Mouse (Mus musculus): ENCODE results near the gene Bmp7.
A peak's percentile ranks its signal among the peaks of the same experiment; 100 is the strongest.

Bmp7 gene

DNA sequence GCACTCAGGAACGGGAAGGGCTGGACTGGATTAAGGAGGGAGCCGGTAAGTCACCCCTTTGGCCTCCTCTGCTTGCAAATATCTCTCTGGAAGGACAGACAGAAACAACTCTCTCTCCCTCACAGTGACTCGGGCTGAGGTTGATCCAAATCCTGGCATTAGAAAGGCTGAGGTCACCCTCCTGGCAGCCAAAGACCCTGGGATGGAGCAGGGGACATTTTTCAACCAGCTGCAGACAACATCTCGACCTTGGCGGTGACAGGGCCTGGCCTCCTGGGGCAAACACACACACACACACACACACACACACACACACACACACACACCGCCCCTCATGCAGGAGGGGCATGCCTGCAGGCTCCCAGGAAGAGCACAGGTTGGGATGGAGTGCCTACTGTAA, 29.0 kb downstream of the Bmp7 start:
- no peak for DNase-seq (ENCODE audit: low spot score in 2 of 2)

DNA sequence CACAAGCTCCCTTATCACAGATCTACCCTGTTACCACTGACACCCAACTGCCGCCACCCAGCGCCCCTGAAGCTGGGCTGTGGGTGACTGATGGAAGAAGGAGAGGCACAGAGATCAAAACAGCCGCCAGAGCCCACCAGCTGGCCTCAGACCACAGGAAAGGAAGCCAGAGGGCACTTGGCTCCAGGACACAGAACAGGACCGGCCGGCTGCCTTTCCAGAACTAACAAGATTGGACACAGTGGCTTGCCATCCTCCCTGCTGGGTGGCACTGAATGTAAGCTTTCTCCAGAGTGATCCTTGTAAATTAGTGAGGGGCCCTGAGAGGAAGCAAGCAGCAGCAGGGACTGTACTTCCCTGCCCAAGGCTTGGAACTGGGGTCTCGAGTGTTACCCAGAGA, 30.7 kb downstream of the Bmp7 start:
- DNase-seq (ENCODE audit: low spot score in 2 of 2), result no peak

DNA sequence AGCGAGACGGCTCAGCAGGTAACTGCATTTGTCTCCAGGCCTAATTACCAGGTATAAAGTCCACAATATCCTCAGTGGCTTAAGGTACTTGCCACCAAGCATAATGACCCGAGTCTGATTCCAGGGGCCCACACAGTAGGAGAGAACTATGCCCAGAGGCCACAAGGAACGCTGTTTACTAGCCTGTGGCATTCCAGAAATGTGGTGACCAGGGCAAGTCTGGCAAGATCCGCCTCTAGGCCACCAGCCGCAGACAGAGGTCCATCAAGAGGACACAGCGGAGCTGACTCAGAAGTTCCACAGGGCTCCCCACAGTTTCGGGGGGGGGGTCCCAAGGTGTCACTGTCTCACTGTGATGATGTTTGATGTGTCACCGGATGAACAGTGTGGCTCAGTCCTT, 34.0 kb downstream of the Bmp7 start:
- no peak for DNase-seq (ENCODE audit: low spot score in 2 of 2)

DNA sequence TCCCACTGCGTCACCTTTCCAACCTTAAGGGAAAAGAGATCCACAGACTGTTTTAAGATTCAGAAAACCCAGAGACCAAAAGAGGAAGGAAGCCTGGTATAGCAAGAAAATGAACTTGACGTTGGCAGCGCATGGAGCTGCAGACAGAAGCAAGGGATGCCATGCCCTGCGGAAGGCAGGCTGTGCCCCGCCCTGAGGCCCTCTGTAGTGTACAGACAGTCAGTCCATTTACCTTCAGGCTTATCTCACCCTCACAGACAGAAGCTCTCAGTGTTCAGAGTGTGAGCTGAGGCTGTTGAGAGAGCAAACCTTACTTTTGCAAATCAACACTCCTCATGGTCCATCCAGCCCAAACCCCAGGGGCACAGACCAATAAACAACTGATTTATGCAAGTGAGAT, 35.1 kb downstream of the Bmp7 start:
- DNase-seq (ENCODE audit: low spot score in 2 of 2), result no peak

DNA sequence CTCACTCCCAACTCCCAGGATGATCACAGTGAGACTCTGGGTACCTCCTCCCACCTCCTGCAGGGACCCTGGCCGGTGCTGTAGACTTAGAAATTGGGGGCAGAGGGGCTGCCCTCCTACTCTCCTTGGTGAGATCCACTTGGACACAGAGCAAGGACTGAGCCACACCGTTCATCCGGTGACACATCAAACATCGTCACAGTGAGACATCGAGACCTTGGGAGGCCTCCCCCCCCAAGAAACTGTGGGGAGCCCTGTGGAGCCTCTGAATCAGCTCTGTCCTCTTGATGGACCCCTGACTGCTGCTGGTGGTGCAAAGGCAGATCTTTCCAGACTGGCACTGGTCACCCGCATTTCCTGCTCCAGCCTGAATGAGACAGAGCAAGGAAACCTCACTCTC, 35.5 kb downstream of the Bmp7 start:
- DNase-seq (ENCODE audit: low spot score in 2 of 2), result no peak

DNA sequence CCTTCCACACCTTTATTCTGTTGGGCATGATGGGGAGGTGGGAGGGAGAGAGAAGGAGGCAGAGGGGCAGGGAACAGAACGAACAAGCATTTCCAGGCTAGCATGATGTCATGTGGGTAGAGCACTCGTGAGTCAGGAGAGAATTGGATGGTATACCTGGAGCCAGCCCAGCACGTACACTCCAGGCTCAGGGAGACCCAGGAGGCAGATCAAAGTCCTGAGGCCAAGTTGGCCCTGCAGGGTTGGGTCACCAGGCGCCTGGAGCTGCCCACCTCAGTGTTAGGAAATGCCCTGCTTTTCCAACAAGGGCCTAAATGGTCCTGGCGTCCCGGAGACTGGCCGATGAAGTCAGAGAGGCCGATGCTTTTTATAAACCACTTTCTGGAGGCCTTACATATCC, 36.6 kb downstream of the Bmp7 start:
- no peak for DNase-seq (ENCODE audit: low spot score in 2 of 2)

DNA sequence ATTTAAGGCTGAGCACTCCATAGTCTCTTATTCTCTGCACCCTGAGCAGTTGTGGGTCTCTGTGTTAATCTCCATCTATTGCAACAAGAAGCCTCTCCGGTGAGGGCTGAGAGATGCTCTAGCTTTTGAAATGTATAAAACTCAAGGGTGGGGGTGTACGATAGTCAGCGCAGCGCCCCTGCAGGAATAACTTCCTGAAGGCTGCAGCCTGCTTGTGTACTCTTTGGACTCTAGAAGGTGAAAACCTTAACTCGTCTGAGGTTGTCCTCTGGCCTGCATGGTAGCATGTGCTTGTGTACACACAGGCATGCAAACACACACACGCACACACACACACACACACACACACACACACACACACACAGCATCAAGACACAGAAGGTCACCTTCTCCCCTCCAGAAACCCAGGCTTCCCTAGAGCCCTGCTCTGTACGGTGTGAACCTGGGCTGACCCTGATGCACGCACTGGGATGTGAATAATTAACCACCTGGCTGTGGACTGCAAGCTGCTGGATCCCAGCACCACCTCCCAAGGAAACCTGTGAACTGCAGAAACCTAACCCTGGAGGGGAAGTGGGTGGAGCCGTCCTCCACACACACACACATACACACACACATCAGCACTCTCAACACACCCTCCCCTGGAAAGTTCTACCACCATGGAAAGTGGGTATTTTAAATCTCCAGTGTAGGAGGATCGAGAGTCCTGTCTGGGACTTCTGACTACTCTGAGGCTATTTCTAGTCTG, 39.0 kb downstream of the Bmp7 start:
- DNase-seq (ENCODE audit: low spot score in 2 of 2), result no peak

DNA sequence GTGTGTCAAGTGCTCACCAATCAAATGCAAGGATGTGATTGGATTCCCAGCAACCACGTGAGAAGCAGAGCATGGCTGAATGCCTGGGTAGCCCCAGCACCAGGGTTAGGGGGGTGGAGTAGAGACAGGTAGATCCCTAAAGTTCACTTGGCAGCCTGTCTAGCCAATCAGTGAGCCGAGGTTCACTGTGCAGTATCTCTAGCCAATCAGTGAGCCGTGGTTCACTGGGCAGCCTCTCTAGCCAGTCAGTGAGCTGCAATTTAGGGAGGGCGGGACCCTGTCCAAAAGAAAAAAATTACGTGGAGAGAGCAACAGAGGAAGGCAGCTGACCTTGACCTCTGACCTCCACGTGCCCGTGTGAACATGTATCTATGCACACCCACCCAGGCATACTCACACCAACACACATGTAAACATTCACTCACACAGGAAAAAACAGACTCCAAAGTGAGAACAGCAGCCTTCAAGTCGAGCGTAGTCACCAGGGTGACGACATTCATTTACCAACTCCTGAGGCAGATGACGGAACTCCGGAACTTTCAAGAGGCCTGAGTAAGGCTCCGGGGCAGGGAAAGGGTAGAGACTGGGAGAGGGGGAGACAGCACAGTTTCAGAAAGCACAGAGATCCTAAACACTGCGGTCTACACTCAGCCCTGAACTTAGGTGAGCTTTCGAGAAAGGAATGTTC, 50.2 kb downstream of the Bmp7 start:
- no peak for DNase-seq (ENCODE audit: low spot score in 2 of 2)

DNA sequence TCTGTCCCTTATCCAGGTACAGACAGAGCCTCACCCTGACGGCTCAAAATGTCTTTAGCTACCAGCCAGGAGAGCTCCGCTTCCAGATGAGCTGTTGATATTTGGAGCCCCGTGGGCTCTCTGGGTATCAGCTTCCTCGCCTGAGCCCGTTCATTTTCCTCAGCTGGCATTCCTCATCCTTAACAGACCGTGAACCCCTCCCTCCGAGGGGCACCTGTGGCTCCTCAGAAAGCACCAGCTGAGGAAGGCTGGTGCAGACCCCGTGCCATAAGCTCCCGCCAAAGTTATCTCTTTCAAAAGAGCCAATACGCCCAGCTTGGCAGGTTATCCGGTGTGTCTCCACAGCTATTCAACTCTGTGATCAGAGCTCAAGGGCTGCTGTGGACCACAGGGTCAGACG, 50.9 kb downstream of the Bmp7 start:
- DNase-seq (ENCODE audit: low spot score in 2 of 2), result no peak

DNA sequence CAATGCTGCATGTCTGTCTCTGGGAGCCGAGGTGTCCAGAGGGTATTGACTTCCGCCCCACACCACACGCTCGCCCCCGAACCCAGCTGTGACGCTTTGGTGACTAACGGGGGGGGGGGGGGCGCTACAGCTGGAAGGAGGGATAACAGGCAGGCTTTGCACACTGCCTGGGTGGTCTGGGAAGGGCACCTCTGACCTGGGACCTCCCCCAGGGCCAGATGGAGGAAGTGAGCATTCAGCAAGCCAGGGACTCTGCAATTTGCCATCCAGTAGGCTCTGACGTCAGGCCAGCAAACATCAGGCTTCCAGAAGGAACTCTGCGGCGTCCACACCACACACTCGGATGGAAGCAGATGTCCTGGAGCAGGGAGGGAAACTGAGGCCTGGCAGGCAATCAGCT, 52.0 kb downstream of the Bmp7 start:
- no peak for DNase-seq (ENCODE audit: low spot score in 2 of 2)

DNA sequence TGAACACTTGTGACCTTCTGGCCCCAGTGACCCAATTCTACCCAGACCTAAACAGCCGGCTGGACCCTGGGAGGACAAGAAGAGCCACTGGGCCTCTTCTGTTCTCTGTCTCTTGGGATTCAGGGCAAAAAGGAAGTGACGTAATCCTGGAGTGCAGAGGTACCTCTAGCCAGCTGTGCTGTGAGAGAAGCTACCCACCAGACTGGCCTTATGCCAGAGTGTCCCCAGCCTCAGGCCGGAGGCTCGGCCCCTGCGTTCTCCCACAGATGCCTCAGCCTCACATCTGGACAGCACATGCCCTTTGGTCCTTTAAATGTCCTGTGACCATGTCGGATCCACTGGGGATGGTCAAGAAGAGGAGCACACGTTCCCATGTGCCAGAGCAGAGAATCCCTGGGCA, 54.3 kb downstream of the Bmp7 start:
- DNase-seq (ENCODE audit: low spot score in 2 of 2), result no peak

DNA sequence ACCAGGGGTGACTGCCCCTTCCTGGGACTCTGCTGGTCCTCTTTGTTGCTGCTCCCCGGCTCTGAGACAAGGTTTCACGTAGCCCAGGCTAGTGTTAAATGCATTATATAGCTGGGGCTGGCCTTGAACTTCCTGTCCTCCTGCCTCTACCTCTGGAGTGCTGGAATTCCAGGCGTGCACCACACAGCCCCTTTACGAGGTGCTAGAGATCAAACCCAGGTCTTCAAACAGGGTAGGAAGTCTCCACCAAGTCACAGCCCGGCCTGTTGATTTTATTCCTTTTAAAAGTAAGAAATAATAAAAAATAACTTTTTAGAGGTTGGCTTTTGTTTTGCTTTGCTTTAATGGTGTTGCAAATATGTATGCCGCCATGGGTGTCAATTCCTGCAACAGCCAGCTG, 55.5 kb downstream of the Bmp7 start:
- DNase-seq (ENCODE audit: low spot score in 2 of 2), result no peak

DNA sequence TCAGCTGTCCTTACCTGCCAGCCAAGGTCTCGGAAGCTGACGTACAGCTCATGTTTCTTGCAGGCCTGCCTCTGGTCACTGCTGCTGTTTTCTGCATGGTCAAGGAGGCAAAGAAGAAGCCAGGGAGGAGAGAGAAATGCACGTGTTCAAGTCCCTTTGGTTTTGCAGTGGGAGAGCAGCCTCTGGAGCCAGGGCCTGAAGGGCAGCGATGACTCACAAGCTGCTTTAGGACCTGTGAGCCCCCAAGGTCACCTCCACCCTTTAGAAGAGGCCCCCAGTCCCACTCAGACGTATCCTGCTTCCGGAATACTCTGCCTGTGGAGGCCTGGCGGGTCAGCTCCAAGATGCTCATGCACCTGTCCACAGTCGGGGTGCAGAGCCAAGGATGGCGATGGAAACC, 64.9 kb downstream of the Bmp7 start:
- DNase-seq (ENCODE audit: low spot score in 2 of 2), result no peak

DNA sequence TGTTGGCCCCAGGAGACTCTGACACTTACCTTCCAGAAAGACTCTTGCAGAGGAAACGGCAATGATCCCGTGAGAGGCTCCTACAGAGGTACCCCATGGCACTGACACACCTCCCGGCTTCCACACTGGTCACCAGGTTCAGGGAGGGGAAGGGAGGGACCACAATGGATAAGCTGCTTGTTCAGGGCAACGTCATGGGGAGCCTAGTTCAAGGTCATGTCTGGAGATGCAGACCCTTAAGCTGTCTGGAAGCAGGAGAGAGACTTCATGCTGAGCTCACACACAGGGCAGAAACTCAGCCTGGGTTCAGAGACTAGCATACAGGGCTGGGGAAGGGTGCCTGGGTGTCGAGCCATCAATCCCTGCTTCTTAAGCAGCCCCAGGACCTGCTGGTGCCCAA, 73.8 kb downstream of the Bmp7 start:
- no peak for DNase-seq (ENCODE audit: low spot score in 2 of 2)

DNA sequence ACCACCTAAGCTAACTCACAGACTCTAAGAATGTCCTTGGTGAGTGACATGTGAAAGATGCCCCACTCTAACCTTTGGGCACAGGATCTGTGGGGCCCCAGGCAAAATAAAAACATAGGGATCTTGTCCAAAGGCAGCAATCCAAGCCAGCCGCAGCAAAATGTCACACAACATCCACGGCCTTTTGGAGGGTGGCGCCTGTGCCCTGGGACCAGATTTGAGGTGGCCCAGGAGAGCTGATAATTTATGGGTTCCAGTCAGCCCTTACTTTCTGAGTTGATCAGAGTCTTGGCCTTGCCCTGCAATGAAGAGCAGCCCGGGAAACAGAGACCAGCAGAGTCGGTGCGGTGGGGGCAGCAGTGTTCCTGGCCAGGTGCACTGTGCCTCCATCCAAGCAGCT, 75.0 kb downstream of the Bmp7 start:
- DNase-seq (ENCODE audit: low spot score in 2 of 2), result no peak

DNA sequence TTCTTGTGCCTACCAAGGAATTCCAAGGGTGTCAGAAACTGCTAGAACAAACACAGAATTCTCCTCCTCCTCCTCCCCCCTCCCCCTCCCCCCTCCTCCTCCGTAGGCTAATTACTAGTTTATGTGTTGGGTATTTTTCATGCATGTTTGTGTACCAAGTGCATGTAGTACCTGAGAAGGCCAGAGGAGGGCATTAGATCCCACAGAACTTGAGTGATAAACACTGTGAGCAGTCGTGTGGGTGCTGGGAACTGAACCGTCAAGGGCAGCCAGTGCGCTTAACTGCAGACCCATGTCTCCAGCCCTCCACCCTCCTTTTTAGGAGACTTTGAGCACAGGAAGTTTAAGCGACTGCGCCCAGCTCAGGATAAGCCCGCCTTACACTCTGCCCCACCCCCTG, 75.6 kb downstream of the Bmp7 start:
- DNase-seq (ENCODE audit: low spot score in 2 of 2), result no peak

DNA sequence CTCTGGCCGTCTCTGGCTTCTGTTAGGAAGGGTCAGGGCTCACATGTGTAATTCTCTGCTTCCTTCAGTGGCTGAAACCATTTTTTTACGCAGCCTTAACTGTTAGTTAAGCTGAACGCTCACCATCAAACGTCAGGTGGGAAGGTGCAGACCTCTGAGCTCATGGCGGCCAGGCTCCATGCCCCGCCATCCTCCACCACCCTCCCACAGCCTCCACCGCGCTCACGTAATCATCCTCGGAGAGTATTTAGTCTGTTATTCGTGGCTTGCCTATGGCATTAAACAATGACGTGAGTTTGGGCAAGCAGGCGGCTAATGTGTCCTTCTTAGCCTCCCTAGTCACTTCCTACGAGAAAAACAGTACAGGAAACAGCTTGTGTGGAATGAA, 76.7 kb downstream of the Bmp7 start:
- peak; percentile 40 to 43 for DNase-seq (ENCODE audit: low spot score in 2 of 2)

DNA sequence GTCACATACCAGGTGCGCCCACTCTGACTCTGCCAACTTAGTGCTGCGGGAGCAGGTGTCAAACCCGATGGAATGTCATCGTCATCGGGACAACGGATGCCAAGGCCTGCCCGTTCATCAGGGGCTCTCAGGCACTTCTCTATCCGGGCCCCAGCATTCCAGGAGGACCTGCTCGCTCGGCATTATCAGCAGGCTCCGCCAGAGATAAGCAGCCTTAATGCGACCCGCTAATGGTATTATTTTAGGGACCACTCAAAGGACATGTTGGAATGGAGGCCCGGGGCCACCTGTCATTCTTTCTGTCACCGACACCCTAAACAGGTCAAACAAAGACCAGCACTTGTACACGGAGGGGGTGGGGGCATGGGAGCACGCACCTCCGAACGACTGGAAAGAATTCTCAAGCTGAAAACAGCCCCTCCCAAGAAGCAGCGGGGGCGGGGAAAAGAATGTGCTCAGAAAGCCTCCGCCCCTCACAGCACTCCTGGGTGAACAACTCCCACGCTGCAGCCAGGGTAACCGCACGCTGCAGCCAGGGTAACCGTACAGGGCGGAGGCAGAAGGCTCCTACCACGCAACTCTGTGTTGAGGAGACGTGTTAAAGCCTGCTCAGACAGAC, 77.2 kb downstream of the Bmp7 start:
- DNase-seq (ENCODE audit: low spot score in 2 of 2), result peak; percentile 79 to 80

DNA sequence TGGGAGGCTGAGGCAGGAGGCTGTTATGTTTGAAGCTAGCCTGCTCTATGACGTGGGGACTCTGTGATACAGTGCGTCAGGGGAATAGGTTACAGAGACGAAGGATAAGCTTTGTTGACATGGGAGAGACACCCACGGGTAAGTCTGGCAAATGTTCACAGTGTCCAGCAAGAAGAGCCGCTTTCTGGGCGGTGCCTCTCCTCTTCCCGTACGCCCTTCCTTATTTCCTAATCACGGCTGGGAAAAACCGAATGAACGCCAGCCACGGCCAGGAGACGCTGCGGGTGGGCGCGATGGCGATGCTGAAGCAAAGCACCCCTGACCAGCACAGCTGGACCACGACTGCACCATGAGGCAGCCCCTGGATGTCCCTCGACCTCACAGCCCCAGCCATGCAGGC, 77.7 kb downstream of the Bmp7 start:
- no peak for DNase-seq (ENCODE audit: low spot score in 2 of 2)

DNA sequence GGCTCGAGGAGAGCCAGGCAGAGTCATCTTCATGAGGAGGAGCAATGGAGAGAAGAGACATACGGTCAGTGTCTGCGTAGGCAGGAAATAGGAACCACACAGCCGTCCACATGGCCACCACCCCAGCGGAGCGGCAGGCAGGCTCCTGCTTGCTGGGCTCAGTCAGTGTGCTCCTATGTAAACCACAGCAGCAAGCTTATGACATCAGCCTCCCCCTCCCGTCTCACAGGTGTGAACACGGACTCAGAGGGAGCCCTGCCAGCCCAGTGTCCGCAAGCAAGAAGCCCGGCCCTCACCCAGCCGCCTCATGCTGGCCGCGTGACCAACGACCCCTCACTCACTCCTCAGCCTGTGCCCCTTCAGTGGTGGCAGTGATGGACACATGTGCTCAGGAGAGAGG, 78.5 kb downstream of the Bmp7 start:
- DNase-seq (ENCODE audit: low spot score in 2 of 2), result peak; percentile 36 to 46

DNA sequence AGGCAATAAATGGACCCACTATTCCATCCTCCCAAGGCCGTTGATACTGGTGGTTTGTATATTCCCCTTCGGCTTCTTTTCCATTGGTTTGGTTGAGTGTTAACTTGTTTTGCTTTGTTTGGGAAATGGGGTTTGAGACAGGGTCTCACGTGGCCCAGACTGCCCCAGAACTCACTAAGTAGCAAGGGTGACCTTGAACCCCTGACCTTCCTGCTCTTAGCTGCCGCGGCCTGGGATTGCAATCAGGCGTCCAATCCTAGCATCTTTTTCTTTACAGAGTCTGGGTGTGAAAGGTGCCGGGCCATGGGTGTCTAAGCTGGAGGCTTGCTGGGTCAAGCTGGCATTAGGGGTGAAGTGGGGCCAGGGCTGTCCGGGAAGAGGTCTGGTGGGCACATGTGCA, 79.5 kb downstream of the Bmp7 start:
- DNase-seq (ENCODE audit: low spot score in 2 of 2), result no peak

DNA sequence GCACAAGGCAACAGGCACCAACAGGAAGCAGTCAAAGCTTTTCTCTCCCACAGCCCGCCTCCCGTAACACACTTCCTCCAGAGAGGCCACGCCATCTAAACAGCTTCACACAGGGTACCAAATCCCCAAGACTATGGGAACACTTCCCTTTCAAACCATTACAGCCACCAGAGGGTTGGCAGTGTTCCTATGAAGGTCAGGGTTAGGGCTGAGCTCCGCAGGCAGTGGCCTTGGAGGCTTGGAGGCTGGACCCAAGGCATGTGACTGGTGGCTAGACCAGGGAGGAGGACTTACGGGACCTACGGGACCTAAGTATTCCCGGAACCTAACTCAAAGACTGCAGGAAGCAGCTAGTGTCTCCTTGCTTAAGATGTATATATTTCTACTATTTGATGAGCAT, 80.0 kb downstream of the Bmp7 start:
- DNase-seq (ENCODE audit: low spot score in 2 of 2), result no peak

DNA sequence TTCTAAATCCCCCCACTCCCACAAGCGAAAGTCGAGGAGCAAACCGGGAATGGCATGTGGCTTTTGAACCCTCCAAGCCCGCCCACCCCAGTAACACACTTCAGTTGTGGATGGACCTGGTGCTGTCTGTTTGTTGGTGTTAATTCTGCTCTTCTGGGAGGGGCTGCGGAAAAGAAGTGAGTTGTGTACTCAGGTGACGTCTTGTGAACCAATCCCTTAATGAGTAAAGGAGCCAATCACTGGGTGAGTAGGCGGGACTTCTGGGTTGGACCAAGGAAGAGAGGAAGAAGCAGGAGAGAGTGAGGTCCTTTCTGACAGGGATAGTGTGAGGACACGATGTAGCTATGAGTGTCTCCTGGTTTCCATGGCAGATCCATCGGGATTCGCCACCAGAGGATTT, 83.1 kb downstream of the Bmp7 start:
- no peak for DNase-seq (ENCODE audit: low spot score in 2 of 2)

Data from right cerebral cortex, adult 2 months (tissue).